Mouse (Mus musculus): ENCODE measurements at regions not wholly inside any gene's neighbourhood (a gene's known extent, or its start where the extent isn't known, plus 50 kb on each side); places are given as distances from the start of the nearest gene placed in this dataset.

GRCm38 (mm10) chr12:9873214-9873613 lies 303.3 kb downstream of the Osr1 start:
- no peak for TF ChIP-seq CTCF (IDR thresholded peaks at IDR 0.05; ENCODE audit: insufficient read depth, low read depth, low read length)
- TF ChIP-seq POLR2A (IDR thresholded peaks at IDR 0.05; ENCODE audit: insufficient read depth, low read depth, low read length): no peak

All from olfactory bulb, adult 2 months (tissue).